Mouse (Mus musculus): Measurements from ENCODE around the gene Rrh.

DNA sequence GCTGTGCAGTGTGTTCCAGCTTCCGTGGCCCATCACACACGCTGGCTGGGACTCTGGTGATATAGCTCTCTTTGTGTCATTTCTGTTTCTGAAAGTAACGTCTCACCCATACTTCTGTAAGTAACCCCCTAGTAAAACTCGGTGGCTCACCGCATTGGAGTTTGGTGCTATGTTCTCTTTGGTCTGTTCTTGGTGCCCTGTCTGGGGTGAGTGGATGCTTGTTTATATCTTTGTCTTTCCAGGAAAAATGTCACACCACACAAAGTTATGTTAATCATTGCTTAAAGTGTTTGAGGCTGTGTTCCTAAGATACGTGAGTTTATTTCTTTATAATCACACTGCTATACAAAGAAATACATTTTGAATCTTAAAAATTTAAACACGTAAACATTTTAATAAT lies 24.5 kb upstream of the Rrh start:
- TF ChIP-seq POLR2A (IDR thresholded peaks at IDR 0.05; ENCODE audit: insufficient read depth, low read length) (no peak), CTCF (IDR thresholded peaks at IDR 0.05; ENCODE audit: low read depth, low read length) (no peak)

Data from ES-Bruce4 (cell line).